Mouse (Mus musculus) spleen, postnatal 14 days (tissue): ENCODE data around the gene Foxp1.

Experiments used
- DNase-seq, 2 experiments: peaks; one replicate each; pipeline ENCODE4 v3.0.0; 2021 to 2022; ENCODE audit warnings: low spot score in 2 of 2

Foxp1 gene

DNA sequence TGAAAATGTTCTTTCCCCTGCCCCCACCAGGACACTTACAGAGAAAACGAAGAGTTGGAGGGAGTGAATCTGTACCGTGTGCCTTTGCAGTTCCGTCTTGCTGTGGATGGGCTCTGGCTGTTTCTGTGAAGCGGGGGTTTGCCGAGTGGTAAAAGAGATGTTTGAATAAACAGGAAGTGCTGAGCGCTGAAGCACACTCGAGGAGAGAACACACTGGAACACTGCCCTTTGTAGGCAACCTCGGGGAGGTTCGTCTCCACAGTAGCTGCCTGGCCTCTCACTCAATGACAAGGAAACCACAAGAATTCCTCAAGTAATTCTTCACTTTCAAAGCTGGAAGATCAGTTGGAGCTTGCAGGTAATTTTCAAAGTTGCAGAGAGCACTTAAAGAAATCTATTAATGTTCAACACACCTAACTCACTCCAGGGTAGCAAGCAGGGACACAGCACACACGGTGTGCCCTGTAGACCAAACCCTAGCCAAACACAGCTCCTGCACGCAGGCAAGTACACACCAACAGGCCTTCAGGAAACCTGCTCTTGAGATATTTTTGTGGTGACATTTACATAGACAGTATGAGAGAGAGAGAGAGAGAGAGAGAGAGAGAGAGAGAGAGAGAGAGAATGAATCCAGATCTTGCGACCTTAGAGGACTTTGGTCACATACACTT, 426.3 kb downstream of the Foxp1 start:
- peak; percentile 26 to 40 for DNase-seq

DNA sequence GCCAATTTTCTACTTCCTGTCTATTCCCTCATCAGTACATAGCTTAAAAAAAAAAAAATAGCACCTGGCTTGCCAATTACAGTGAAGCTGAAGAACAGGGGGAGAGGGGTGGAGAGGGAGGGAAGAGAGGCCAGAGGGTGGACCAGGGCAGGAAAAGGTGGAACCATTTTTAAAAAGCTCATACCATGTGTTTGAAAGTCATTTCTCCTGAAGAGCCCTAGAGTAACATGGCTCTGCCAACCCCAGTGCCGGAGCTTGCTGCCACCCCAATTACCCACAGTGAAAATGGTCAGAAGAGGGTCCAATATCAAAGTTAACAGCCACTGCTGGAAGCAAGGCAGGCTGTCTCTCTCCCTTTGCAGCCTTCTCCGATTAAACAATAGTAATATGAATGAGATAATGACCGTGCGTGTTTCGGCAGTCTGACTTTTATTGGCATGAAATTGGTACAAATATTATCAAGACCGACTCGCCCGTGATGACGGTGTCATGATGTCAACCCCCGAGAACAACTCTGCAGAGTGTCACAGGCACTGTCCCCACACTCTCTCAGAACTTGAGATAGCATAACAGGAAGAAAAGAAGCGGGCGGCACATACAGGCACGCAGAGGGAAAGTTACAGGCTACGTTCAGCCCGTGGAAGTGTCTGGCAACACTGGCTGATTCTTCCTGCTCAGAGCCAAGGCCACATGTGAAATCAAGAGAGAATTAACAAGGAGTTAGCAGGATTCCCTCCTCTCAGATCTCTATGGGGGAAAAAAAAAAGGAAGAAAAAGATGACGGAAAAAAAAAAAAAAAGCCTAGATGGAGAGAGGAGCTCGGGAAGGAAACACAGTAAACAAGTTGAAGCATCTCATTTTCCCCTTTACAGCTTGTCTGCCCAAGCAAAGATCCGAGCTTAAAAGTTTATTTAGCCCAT, 427.1 kb downstream of the Foxp1 start:
- DNase-seq, result peak in 1 of 2 experiments; percentile 11

DNA sequence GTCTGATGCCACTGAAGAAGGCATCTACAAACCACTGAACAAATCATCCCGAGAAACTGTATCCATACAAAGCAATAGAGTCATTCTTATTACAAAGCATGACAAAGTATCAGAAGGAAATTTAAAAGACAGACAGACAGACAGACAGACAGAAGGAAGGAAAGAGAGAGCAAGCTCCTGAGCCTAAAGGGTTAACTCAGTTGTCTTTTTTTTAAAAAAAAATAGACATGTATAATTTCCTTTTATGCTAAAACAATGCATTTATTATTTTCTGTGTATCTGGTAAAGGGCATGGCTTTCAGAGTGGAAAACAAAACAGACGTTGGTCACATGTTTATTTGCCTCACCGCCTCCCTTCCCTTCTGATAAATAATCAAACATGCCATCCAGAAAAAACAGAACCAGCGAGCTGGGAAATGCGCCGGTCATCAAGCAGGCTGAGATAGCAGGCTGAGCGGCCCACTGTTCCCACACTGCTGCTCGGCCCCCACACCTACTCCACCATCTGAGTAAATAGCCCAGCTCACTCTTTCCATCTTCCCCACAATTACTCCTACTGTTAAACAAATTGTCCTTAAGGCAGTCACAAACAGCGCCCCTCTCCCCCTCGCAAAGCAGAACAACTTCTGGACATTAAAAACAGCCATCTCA, 428.1 kb downstream of the Foxp1 start:
- no peak for DNase-seq

DNA sequence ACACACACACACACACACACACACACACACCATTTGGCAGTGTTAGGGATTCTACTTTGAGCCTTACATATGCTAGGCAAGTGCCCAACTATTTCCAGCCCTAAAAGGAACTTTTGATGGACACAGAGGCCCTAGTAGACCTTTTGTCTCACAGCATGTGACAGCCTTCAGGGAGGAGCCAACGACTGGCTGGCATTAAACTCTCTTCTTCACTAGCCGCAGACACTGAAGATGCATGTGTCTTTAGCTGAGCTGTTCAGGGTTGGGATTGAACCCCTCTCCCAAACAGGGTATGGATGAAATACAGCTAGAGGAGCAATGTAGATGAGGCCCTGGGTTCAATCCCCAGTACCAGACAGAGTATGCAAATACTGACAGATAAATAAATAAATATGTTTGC, 428.7 kb downstream of the Foxp1 start:
- DNase-seq, result no peak

DNA sequence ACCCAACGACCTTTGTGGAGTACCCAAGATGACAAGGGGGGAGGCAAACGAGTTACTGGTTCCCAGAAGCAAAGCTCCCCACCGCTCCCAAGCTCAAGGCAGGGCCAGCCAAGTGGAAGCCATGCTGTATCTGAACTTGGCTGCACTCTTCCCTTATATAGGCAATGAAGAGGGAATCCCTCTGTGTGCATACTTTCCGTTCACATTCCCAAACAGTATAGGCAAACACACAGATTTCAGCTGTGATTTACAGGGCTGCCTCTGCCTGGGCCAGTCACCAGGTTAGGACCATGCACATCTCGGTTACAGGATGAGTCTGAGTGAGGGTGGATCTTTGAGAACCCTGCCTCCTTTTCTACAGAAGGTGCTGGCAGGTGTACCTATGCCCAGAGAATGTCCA, 429.3 kb downstream of the Foxp1 start:
- no peak for DNase-seq

DNA sequence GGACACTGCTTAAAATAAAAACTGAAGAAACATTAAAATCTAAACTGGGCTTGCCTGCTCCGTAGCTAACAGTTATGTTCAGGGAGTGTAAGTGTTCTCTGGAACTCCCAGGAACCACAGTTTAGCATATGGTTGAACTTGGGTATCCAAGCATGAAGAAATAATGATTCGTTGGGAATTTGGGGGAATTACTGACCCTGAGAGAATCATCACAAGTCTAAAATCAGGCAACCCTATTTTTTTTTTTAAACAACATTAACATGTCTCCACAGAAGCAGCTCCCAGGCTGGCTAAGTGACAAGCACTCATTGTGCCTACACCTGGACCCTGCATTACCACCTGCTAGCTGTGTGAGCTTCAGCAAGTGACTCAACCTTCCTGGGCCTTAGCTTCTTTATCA, 430.7 kb downstream of the Foxp1 start:
- DNase-seq, result no peak

DNA sequence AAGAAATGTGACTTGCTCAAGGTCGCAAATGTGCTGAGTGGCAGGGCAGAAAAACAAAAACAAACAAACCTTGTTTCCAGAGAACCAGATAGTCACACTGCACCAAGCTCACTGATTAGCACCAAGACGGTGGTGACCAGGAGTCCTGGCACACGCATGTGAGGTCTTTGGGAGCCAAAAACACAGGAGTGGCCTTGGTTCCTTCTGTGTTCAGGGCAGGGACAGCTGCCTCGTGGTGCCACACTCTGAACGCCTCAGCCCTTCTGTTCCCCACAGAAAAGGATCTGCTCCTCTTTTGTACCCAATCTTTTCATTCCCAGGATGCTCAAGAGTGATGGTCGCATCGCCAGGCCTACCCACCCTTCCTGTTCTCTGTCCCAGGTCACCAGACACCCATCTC, 434.9 kb downstream of the Foxp1 start:
- no peak for DNase-seq

DNA sequence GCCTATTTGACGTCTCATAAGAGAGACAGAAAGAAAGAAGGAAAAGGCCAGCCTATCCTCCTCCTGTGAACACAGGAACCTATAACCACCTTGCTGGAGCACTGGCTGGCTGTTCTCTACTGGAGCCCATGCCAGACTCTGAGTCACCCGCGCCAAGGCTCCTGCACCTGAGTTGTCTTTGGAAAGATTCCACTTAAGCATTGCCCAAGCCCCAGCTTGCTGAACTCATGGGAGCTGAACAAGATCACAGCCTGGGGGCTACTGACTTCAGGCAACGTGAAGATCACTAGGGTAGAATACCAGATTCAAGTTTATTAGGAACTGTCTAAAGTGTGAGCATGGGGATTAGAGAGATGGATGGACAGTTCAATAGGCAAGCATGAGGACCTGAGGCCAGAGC, 437.6 kb downstream of the Foxp1 start:
- DNase-seq, result no peak

DNA sequence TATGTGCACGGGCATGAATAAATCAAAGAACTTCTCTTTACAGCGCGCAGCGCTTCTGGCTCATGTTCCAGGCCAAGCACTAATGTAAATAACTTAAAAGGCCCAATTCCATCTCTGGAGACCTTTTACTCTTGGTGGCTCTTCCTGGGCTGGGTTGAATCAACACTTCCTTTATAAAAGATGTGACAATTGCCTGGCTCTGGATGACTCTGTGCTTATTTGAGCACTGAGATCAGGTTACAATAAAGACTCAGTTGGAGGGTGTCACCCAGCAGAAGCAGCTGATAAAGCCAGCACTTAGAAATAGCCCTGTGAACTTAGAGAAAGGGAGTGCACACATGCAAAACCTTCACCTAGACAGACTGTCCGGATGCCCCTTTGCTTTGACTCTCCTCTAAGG, 441.3 kb downstream of the Foxp1 start:
- DNase-seq, result no peak

DNA sequence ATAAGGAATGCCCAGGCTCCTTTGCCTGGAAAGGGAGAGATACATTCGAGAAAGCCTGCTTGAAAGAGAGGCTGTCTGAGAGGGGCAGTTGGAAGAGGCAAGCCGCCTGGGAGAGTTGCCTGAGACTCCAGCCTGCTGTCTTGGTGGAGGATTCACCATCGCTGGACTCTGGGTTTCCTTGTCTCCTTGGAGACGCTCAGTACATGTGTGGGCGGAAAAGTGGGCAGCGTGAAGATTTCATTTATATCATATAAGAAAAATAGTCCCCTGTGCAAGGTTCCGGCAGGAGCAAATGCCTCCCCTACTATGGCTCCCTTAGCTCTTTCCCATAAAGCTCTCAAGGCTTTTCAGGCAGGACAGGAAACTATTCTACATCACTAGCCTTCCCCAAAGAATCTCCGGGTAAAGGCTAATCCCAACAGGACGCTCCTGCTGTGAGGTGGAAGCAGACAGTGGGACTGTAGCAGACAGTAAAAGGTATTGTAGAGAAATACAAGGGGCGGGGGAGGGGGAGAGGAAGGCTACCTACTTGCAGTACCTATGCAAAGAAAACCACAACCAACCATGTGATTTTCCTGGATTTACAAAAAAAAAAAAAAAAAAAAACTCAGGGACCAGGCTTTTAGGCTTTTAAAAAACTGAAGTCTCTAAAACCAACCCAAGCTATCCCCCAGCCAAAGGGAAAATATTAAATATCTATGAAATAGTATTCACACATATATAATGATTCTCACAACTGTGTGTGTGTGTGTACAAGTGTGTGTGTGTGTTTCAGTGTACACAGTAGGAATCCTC, 443.3 kb downstream of the Foxp1 start:
- no peak for DNase-seq

DNA sequence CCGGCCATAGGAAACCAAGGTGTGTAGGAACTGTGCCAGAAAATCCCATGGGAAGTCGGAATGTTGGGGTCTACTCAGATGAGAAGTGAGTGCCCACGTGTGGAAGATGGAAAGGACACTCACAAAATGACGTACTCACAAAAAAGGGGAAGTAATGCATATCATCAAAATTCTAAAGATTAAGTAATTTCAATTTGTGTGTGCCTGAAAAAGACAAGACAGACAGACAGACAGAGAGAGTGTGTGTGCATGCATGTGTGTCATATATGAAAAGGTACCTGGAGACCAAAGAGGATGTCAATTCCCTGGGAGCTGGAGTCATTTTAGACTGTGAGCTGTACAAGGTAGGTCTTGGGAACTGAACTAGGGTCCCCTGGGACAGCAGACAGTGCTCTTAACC, 444.4 kb downstream of the Foxp1 start:
- no peak for DNase-seq

DNA sequence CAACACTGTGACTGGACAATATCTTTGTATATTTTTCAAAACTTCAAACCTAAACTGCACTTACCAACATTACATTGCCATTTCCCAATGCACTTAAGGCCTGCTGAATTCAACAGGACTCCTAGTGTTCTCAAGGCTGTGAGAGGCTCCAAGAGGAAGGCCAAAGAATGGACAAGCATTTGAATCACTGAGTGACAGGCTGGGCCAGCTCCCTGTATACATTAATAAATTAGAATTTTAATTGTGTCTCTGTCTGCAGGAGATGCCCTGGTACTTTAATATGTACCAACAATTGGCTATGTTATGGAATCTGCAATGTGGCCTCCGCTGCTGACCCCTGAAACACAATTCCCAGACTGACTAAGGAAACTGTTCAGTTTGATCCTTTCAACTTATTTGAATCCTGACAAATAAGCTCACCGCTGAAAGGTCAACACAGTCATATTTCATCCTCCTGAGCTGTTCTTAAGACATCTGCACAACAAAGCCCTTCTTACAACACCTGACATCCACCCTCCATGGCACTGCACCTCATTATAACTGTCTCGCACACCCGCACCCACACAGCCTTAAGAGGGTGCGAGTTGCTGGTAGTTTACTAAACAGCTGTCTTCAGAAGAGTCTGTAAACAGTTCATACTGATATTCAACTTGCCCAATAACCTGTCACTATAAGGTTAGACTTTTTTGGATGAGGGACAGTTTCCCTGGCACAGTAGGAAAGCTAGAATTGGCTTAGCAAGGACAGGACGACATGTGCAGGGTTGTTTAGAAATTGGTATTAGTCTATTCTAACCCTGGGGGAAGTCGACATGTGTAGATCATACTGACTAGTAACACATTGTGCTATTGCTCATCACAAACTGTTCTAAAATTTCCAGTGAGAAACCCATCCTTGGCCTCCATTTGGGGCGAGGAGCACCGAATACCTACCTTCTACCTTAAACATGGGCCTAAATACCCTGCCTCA, 448.9 kb downstream of the Foxp1 start:
- DNase-seq, result no peak

DNA sequence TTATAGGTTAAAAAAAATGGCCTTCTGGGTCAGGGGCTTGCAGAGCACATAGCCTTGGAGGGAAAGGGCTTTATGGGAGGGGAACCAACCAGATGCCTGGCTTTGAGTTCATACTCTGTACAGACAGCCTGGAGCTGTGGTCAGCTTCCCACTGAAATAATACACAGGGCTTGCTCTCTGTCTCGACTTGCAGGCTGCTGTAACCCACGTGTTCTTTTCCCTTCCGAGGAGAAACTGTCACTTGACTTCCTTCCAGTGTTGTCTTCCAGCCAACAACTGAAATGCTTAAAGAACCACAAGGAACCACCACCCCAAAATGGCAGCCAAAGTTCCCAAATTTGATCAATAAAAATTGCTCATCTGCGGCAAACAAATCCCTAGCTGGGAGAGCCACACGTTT, 451.8 kb downstream of the Foxp1 start:
- DNase-seq, result no peak

DNA sequence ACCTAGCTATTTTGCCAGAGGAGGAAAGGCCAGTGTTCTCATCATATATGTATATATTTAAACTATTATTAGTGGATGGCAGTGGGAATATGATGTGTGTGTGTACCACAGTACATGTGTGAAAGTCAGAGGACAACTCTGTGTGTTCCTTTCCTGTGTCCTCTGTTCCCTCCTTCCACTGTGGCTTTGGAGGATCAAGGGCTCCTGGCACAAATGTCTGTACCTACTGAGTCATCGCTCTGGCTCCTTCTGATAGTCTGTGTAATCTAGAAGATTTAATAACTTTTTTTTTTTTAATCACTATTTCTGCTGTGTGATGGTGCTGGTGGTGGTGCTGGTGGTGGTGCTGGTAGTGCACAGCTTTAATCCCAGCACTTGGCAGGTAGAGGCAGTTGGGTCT, 452.8 kb downstream of the Foxp1 start:
- DNase-seq, result no peak

DNA sequence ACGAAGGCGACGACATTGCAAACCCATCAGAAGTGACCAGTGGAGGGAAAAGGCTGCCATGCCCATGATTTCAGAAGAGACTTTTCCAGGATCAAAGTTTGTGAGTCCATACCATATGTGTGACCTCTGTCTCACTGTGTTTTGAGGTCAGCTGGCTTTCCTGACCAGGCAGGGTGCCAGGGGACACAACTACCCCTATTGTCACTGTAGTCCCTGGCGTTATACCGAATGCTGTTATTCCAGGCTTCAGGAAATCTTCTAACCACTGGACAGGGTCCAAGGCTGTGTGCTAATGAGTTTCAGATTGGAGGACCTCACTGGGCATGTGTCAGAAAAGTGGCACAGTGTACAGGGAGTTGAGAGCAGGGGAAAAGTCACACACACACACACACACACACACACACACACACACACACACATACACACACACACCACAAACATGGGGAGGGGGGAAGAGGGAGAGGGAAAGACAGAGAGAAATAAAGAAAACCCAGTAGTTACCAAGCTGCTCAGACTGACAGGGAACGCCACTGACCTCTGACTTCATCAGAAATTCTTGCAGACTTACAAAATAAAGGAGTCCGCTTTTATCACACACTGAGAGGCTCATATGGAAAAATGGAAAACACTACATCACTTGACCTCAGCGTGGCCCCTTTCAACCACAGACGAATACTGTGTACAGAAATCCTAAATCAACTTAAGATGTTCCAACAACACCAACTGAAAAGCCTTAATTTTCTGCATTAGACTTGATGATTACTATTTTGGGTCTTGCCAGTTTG, 456.8 kb downstream of the Foxp1 start:
- DNase-seq, result no peak

DNA sequence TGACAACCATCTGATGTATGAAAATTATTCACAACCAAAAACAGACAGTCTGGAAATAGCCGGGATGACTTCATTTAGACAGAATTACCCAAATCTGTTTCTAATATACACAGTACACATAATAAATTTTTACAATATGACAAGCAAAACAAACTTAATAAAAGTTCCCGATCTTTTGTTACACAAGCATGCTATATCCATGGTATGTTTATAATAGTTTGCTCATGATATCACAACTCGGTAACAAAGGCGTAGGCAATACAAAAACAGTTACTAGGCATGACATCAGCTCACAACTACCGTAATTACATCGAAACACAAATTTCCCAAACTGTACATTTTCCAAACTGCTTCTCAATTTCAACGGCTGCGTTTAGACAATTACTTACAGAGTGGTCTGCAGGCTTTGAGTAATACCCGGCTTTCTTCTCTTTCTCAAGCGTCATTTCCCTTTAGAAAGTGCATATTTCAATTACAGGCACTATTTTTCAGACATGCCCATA, 458.5 kb downstream of the Foxp1 start:
- DNase-seq, result no peak

DNA sequence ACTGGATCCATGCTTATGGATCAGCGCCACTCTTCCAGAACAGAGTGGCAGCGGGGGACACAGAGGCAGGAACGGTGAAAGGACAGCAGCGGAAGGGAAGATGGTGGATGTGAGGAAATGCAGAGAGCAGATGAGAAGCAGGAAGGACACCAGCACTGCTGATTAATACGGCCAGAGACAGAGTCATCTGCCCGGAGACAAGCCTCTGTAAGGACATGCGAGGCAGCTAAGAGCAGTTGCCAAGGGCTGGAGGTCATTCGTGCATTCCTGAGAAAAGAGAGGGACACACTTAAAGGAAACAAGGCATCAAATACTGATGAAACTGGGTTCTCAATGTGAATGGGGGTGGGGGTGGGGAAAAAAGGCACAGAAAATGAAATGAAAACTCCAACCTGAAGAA, 459.6 kb downstream of the Foxp1 start:
- DNase-seq, result no peak

DNA sequence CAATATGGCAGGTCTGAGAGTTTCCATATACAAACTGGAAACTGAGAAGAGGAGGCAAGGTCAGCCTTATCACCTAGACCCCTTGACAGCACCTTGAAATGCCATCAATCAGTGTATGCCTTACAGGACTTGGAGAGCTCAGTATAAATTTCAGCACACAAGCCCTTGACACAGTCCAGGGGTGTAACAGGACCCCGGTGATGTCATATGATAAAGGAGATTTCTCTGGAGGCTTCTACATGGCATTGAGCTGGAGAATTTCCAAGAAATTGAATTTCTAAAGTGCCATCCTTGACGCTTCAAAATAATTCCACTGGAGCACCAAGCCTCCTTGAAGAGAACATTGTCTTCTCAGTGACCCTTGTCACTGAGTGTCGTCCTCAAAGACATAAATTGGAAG, 463.8 kb downstream of the Foxp1 start:
- DNase-seq, result no peak

DNA sequence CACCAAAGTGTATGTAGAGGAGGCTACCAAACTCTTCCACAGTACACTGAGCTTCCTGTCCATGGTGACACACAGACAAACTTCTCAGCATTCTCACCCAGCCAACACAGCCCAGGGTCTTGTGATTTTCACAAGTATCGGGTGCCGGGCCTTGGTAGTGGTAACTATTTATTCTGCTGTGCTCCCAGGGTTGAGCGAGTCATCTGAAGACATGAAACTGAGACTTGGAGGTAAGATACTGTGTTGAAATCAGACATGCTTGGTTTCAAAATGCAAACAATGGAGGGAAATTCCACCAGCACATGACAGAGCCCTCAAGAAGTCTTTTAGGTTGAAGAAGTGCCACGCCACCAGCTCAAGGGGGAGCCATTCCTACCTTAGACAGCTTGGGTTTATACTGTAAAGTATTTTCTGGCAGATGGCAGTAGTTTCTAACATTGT, 465.4 kb downstream of the Foxp1 start:
- peak in 1 of 2 experiments; percentile 15 for DNase-seq

DNA sequence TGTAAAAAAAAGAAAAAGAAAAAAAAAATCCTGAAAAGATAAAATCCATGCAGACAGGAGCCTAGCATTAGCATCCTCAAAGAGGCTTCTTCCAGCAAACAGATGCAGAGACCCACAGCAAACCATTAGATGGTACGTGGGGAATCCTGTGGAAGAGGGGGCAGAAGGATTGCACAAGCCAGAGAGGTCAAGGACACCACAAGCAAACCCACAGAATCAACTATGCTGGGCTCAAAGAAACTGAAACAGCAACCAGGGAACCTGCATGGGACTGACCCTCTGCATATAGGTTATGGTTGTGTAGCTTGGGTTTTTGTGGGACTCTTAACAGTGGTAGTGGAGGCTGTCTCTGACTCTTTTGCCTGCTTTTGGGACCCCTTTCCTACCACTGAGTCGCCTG, 466.1 kb downstream of the Foxp1 start:
- DNase-seq, result no peak
